Mouse (Mus musculus): Measurements from ENCODE around the gene Grin2c. TPM values are rescaled to one million over a fixed set of nuclear protein-coding genes. Genes with fewer than 3 reads are reported as not detected.

The Grin2c gene
- total and polyA plus RNA-seq, 3 experiments, result not detected

DNA sequence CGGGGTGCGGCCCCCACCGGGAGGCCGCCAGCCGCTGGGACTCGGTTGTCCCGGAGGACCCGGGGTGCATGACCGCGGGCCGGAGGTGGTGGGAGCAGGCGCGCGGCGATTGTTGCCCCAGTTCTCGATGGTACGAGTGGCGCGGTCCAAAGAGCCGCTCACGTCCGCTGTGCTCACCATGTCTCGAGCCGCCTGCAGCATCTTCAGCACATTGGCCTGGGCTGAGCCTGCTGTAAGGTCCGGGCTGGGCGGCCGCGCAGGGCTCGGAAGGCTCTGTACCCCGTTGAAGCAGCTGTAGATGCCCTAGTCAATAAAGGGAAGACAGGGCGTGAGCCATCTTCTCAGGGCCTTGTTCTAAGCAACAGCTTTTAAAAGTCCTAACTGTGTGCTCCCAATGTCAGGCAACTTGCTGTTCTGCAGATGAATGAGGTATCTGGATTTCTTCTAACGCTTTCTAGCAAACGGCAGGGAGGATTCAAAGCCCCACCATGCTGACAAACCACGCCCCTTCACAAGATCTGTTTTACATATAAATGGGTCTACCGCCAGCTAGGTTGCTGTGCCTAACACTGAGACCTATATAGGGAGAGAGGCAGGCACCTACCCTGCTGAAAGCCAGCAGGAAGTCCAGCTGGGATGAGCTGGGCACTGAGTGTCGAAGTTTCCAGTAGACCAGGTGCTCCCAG, 16.5 kb downstream of the Grin2c start:
- Histone ChIP-seq H3K4me3 (ENCODE audit: control insufficient read depth in 1 of 2, insufficient read depth in 1 of 2, low read depth in 2 of 2, low read length in 2 of 2) (no peak overlapping the region), H3K27me3 (ENCODE audit: control insufficient read depth in 1 of 2, insufficient read depth in 2 of 2, low read length in 2 of 2) (no peaks in the 10 kb centered on the region), H3K27ac (ENCODE audit: control insufficient read depth, low read depth, low read length) (no peak overlapping the region), H3K4me1 (ENCODE audit: control insufficient read depth in 1 of 2, insufficient read depth in 2 of 2, low read length in 2 of 2) (no peaks in the 10 kb centered on the region), H3K36me3 (ENCODE audit: control insufficient read depth in 1 of 2, insufficient read depth in 2 of 2, low read length in 2 of 2) (no peaks in the 10 kb centered on the region), H3K9ac (ENCODE audit: control insufficient read depth, low read depth, low read length, poor library complexity, severe bottlenecking) (no peak overlapping the region), H3K9me3 (replicated peaks; ENCODE audit: insufficient read depth, low read length) (no peaks in the 10 kb centered on the region), H3K79me2 (ENCODE audit: control insufficient read depth, insufficient read depth, low read length, poor library complexity) (no peaks in the 10 kb centered on the region)
- DNase-seq (ENCODE audit: low read depth, low spot score), result no peak
- TF ChIP-seq ETS1 (IDR thresholded peaks at IDR 0.05; ENCODE audit: low read depth, low read length), result no peak
- TF ChIP-seq MXI1 (IDR thresholded peaks at IDR 0.05; ENCODE audit: low read depth, low read length), result no peak
- TF ChIP-seq MEF2A (IDR thresholded peaks at IDR 0.05; ENCODE audit: extremely low read depth, insufficient replicate concordance, low read depth, low read length, poor library complexity, severe bottlenecking), result no peak
- TF ChIP-seq ZNF384 (IDR thresholded peaks at IDR 0.05; ENCODE audit: low read depth, low read length), result no peak
- no peak for TF ChIP-seq SIN3A (IDR thresholded peaks at IDR 0.05; ENCODE audit: low read length)
- no peak for TF ChIP-seq TCF12 (IDR thresholded peaks at IDR 0.05; ENCODE audit: low read depth, low read length)
- no peak for TF ChIP-seq USF1 (IDR thresholded peaks at IDR 0.05; ENCODE audit: low read depth, low read length)
- no peak for TF ChIP-seq MAX (IDR thresholded peaks at IDR 0.05; ENCODE audit: low read length)
- no peak for TF ChIP-seq POLR2A (IDR thresholded peaks at IDR 0.05; ENCODE audit: control insufficient read depth in 1 of 2, insufficient read depth in 1 of 2, low read depth in 1 of 2, low read length in 2 of 2, poor library complexity in 1 of 2)
- TF ChIP-seq MAZ (IDR thresholded peaks at IDR 0.05; ENCODE audit: low read depth, low read length), result no peak
- TF ChIP-seq UBTF (IDR thresholded peaks at IDR 0.05; ENCODE audit: borderline replicate concordance, insufficient read depth, low read depth, low read length), result no peak
- TF ChIP-seq POLR2AphosphoS5 (IDR thresholded peaks at IDR 0.05; ENCODE audit: borderline replicate concordance, low read depth, low read length), result no peak
- no peak for TF ChIP-seq ZMIZ1 (IDR thresholded peaks at IDR 0.05; ENCODE audit: low read depth, low read length)
- TF ChIP-seq JUND (IDR thresholded peaks at IDR 0.05; ENCODE audit: low read depth, low read length), result no peak
- no peak for TF ChIP-seq BHLHE40 (IDR thresholded peaks at IDR 0.05; ENCODE audit: borderline replicate concordance, low read depth, low read length)

DNA sequence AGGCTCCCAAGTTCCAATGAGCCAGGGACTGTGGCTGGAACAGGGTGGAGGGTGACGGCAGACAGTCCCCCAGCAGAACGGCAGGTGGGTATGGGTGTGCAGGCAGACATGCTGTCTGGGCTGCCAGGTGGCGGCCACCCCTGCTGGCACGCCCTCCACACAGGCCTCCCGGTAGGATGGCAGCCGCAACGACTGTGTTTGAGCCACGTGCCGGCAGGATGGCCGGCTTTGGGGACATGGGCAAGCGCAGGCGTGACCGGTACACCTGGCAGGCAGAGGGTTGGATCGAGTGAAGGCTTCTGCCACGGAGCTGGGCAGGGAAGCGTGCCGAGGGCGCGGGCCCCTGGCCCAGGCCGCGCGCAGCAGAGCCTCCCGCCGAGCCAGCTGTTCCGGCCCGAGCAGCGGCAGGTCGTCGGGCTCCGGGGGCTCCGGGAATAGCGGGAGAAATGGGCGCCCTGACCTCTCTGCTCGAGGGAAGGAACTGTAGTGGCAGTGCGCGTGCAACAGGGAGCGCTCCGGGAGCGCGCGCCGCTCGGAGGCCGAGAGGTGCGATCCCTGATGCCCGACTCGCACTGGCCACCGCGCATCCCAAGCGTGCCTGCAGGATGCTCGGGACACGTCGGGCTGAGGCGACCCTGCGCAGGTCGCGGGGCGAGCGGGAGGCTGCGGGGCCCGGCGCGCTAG, 17.2 kb downstream of the Grin2c start:
- H3K4me1 ChIP-seq (ENCODE audit: control insufficient read depth in 1 of 2, insufficient read depth in 2 of 2, low read length in 2 of 2), result no peaks in the 10 kb centered on the region
- no peaks in the 10 kb centered on the region for H3K9me3 ChIP-seq (replicated peaks; ENCODE audit: insufficient read depth, low read length)
- no peaks in the 10 kb centered on the region for H3K36me3 ChIP-seq (ENCODE audit: control insufficient read depth in 1 of 2, insufficient read depth in 2 of 2, low read length in 2 of 2)
- no peak overlapping the region for H3K27ac ChIP-seq (ENCODE audit: control insufficient read depth, low read depth, low read length)
- H3K27me3 ChIP-seq (ENCODE audit: control insufficient read depth in 1 of 2, insufficient read depth in 2 of 2, low read length in 2 of 2), result no peaks in the 10 kb centered on the region
- no peak overlapping the region for H3K4me3 ChIP-seq (ENCODE audit: control insufficient read depth in 1 of 2, insufficient read depth in 1 of 2, low read depth in 2 of 2, low read length in 2 of 2)
- TF ChIP-seq JUND (IDR thresholded peaks at IDR 0.05; ENCODE audit: low read depth, low read length) (no peak), BHLHE40 (IDR thresholded peaks at IDR 0.05; ENCODE audit: borderline replicate concordance, low read depth, low read length) (no peak), POLR2AphosphoS5 (IDR thresholded peaks at IDR 0.05; ENCODE audit: borderline replicate concordance, low read depth, low read length) (no peak), POLR2A (IDR thresholded peaks at IDR 0.05; ENCODE audit: control insufficient read depth in 1 of 2, insufficient read depth in 1 of 2, low read depth in 1 of 2, low read length in 2 of 2, poor library complexity in 1 of 2) (no peak), MYB (IDR thresholded peaks at IDR 0.05; ENCODE audit: low read depth, low read length) (no peak), TBP (IDR thresholded peaks at IDR 0.05; ENCODE audit: low read depth, low read length) (no peak), MEF2A (IDR thresholded peaks at IDR 0.05; ENCODE audit: extremely low read depth, insufficient replicate concordance, low read depth, low read length, poor library complexity, severe bottlenecking) (no peak)
- no peak for DNase-seq (ENCODE audit: low read depth, low spot score)
- H3K79me2 ChIP-seq (ENCODE audit: control insufficient read depth, insufficient read depth, low read length, poor library complexity), result no peaks in the 10 kb centered on the region
- no peak overlapping the region for H3K9ac ChIP-seq (ENCODE audit: control insufficient read depth, low read depth, low read length, poor library complexity, severe bottlenecking)

Data from MEL (cell line).